Mouse (Mus musculus) megakaryocyte, embryonic 14.5 days (primary cell): ENCODE measurements at regions not wholly inside any gene's neighbourhood (a gene's known extent, or its start where the extent isn't known, plus 50 kb on each side); places are given as distances from the start of the nearest gene placed in this dataset.

ENCODE experiments used
- FLI1 ChIP-seq: IDR thresholded peaks from 2 replicates; pipeline ENCODE4 v1.6.1; 2012; ENCODE audit warnings: low read length, inconsistent platforms, mixed read lengths
- GATA1 ChIP-seq: IDR thresholded peaks from 3 replicates; pipeline ENCODE4 v1.6.1; 2012; ENCODE audit warnings: mixed read lengths, low read length, inconsistent platforms, borderline replicate concordance

- TF ChIP-seq FLI1 (no peak), GATA1 (no peak)
Observed at GRCm38 (mm10) chr1:119157171-119157700, 103.8 kb upstream of the Gli2 start.
